Mouse (Mus musculus) forebrain, embryonic 11.5 days (tissue): ENCODE data around the gene Kxd1. TPM values are rescaled to one million over a fixed set of nuclear protein-coding genes. Genes with fewer than 3 reads are reported as not detected.

Source experiments
- ATAC-seq: fragments of 200-750 bp; cut with Nextera tagmentation; replicated peaks from 2 replicates; pipeline ENCODE4 v1.8.0; 2017; ENCODE audit warnings: moderate TSS enrichment; ENCODE audit not compliant: low FRiP score
- DNase-seq: peaks from one replicate; pipeline ENCODE4 v3.0.0-alpha.2; 2017; ENCODE audit warnings: low spot score
- H3K27ac ChIP-seq: fragments of 300-500 bp; sonication (generic); 2 replicates; pipeline ENCODE4 v1.5.1; 2014; ENCODE audit warnings: low read depth, low read length
- H3K27me3 ChIP-seq: fragments of 300-500 bp; sonication (generic); 2 replicates; pipeline ENCODE4 v1.6.1; 2014; ENCODE audit warnings: mild to moderate bottlenecking, low read length, mixed read lengths; ENCODE audit not compliant: control insufficient read depth, insufficient read depth
- H3K36me3 ChIP-seq: fragments of 300-500 bp; sonication (generic); 2 replicates; pipeline ENCODE4 v1.6.1; 2014; ENCODE audit warnings: mild to moderate bottlenecking, low read length, moderate library complexity, mixed read lengths; ENCODE audit not compliant: control insufficient read depth, insufficient read depth
- H3K4me1 ChIP-seq: fragments of 300-500 bp; sonication (generic); replicated peaks from 2 replicates; pipeline ENCODE4 v1.6.1; 2014; ENCODE audit warnings: low read length, mixed read lengths; ENCODE audit not compliant: control insufficient read depth, insufficient read depth
- H3K4me2 ChIP-seq: fragments of 300-500 bp; sonication (generic); 2 replicates; pipeline ENCODE4 v1.6.1; 2014; ENCODE audit warnings: low read depth, mild to moderate bottlenecking, low read length, moderate library complexity, mixed read lengths; ENCODE audit not compliant: severe bottlenecking
- H3K4me3 ChIP-seq: fragments of 300-500 bp; sonication (generic); 2 replicates; pipeline ENCODE4 v1.5.1; 2014; ENCODE audit warnings: low read depth, low read length
- H3K9ac ChIP-seq: fragments of 300-500 bp; sonication (generic); 2 replicates; pipeline ENCODE4 v1.6.1; 2014; ENCODE audit warnings: low read length
- H3K9me3 ChIP-seq: fragments of 300-500 bp; sonication (generic); 2 replicates; pipeline ENCODE4 v1.6.1; 2016; ENCODE audit warnings: low read length, mixed read lengths; ENCODE audit not compliant: control insufficient read depth
- WGBS: fragments of 180-500 bp; shearing (Covaris S2); extraction: QIAGEN DNeasy Blood & Tissue Kit; methylation state at CpG from one replicate; pipeline ENCODE4 v1.1.7; 2014; 5-methylcytosine and 5-hydroxymethylcytosine counted together
- polyA plus RNA-seq: library from polyadenylated mRNA; unstranded; fragments of >200 nt; fragmentation: Nextera tagmentation; extraction: Ambion mirVana; gene quantifications from 2 replicates; pipeline ENCODE4 v1.2.1, GENCODE M21; 2014

Gene Kxd1
- polyA plus RNA-seq, 1 experiment from 2014 or later = 56.0 TPM

GRCm38 (mm10) chr8:70563763-70564387 lies 36.1 kb upstream of the Kxd1 start:
- H3K4me1 ChIP-seq = no peaks in the 10 kb centered on the region
- H3K27me3 ChIP-seq = no peaks in the 10 kb centered on the region
- 91% methylated on average over 6 of the region's 6 CpGs for WGBS
- no peaks in the 10 kb centered on the region for H3K36me3 ChIP-seq
- no peak overlapping the region for H3K27ac ChIP-seq
- H3K9ac ChIP-seq = no peak overlapping the region
- no peak overlapping the region for H3K4me3 ChIP-seq
- no peak overlapping the region for H3K4me2 ChIP-seq
- DNase-seq = no peak
- no peaks in the 10 kb centered on the region for H3K9me3 ChIP-seq
- ATAC-seq = no peak

- no peaks in the 10 kb centered on the region for H3K9me3 ChIP-seq
- no peaks in the 10 kb centered on the region for H3K27me3 ChIP-seq
- 78% methylated on average over 3 of the region's 3 CpGs for WGBS
- no peaks in the 10 kb centered on the region for H3K36me3 ChIP-seq
- no peaks in the 10 kb centered on the region for H3K4me1 ChIP-seq
- no peak overlapping the region for H3K4me2 ChIP-seq
- H3K4me3 ChIP-seq = no peak overlapping the region
- no peak overlapping the region for H3K27ac ChIP-seq
- no peak for DNase-seq
- ATAC-seq = no peak
- no peak overlapping the region for H3K9ac ChIP-seq
Measured at GRCm38 (mm10) chr8:70562802-70563201, 35.0 kb upstream of the Kxd1 start.

- WGBS = 87% methylated on average over 7 of the region's 7 CpGs
- H3K4me2 ChIP-seq = no peak overlapping the region
- H3K27me3 ChIP-seq = no peaks in the 10 kb centered on the region
- no peak overlapping the region for H3K9ac ChIP-seq
- H3K36me3 ChIP-seq = no peaks in the 10 kb centered on the region
- H3K4me1 ChIP-seq = no peaks in the 10 kb centered on the region
- ATAC-seq = no peak
- no peak overlapping the region for H3K27ac ChIP-seq
- H3K9me3 ChIP-seq = no peaks in the 10 kb centered on the region
- no peak overlapping the region for H3K4me3 ChIP-seq
- no peak for DNase-seq
Measured at GRCm38 (mm10) chr8:70561809-70562535, 34.2 kb upstream of the Kxd1 start.

GRCm38 (mm10) chr8:70561357-70561756 lies 33.6 kb upstream of the Kxd1 start:
- 85% methylated on average over 4 of the region's 4 CpGs for WGBS
- Histone ChIP-seq H3K4me2 (no peak overlapping the region), H3K27me3 (no peaks in the 10 kb centered on the region), H3K9ac (no peak overlapping the region), H3K27ac (no peak overlapping the region), H3K9me3 (no peaks in the 10 kb centered on the region), H3K4me3 (no peak overlapping the region), H3K36me3 (no peaks in the 10 kb centered on the region), H3K4me1 (no peaks in the 10 kb centered on the region)
- DNase-seq (no peak), ATAC-seq (no peak)

GRCm38 (mm10) chr8:70560564-70560963 lies 32.8 kb upstream of the Kxd1 start:
- Histone ChIP-seq H3K4me2 (no peak overlapping the region), H3K27ac (no peak overlapping the region), H3K9me3 (no peaks in the 10 kb centered on the region), H3K36me3 (no peaks in the 10 kb centered on the region), H3K27me3 (no peaks in the 10 kb centered on the region), H3K4me3 (no peak overlapping the region), H3K4me1 (no peaks in the 10 kb centered on the region), H3K9ac (no peak overlapping the region)
- WGBS = 84% methylated on average over 3 of the region's 3 CpGs
- no peak for DNase-seq
- ATAC-seq = no peak

- no peak overlapping the region for H3K4me3 ChIP-seq
- H3K9ac ChIP-seq = no peak overlapping the region
- ATAC-seq (no peak), DNase-seq (no peak)
- WGBS = 90% methylated on average over 2 of the region's 2 CpGs
- no peaks in the 10 kb centered on the region for H3K27me3 ChIP-seq
- H3K4me1 ChIP-seq = no peaks in the 10 kb centered on the region
- H3K4me2 ChIP-seq = no peak overlapping the region
- H3K27ac ChIP-seq = no peak overlapping the region
- no peaks in the 10 kb centered on the region for H3K9me3 ChIP-seq
- H3K36me3 ChIP-seq = no peaks in the 10 kb centered on the region
Measured at GRCm38 (mm10) chr8:70560096-70560495, 32.3 kb upstream of the Kxd1 start.

- Histone ChIP-seq H3K27me3 (no peaks in the 10 kb centered on the region), H3K9me3 (no peaks in the 10 kb centered on the region), H3K4me3 (no peak overlapping the region), H3K9ac (no peak overlapping the region), H3K4me1 (no peaks in the 10 kb centered on the region), H3K27ac (no peak overlapping the region), H3K36me3 (no peaks in the 10 kb centered on the region), H3K4me2 (no peak overlapping the region)
- DNase-seq (no peak), ATAC-seq (no peak)
- WGBS = 77% methylated on average over 3 of the region's 3 CpGs
Measured at GRCm38 (mm10) chr8:70558983-70559382, 31.2 kb upstream of the Kxd1 start.

GRCm38 (mm10) chr8:70558334-70558733 lies 30.6 kb upstream of the Kxd1 start:
- WGBS = 79% methylated on average over 4 of the region's 4 CpGs
- Histone ChIP-seq H3K36me3 (no peaks in the 10 kb centered on the region), H3K27ac (no peak overlapping the region), H3K4me2 (no peak overlapping the region), H3K9me3 (no peaks in the 10 kb centered on the region), H3K4me3 (no peak overlapping the region), H3K4me1 (no peaks in the 10 kb centered on the region), H3K9ac (no peak overlapping the region), H3K27me3 (no peaks in the 10 kb centered on the region)
- no peak for DNase-seq
- ATAC-seq = no peak
